Mouse (Mus musculus) heart, adult 18-20 months (tissue): ENCODE data around the gene H2-Ob. TPM values are rescaled to one million over a fixed set of nuclear protein-coding genes. Genes with fewer than 3 reads are reported as not detected.

Experiments
- DNase-seq, 2 experiments: peaks; one replicate each; pipeline ENCODE4 v3.0.0; 2021 to 2022; ENCODE audit warnings: mixed read lengths in 1 of 2
- total RNA-seq, 2 experiments: library from RNA; stranded (reverse); gene quantifications; 2 replicates each; pipeline ENCODE4 v1.2.3; 2021

Gene H2-Ob
- total RNA-seq, 2 experiments from 2014 or later: 0.77 to 5.7 TPM

DNA sequence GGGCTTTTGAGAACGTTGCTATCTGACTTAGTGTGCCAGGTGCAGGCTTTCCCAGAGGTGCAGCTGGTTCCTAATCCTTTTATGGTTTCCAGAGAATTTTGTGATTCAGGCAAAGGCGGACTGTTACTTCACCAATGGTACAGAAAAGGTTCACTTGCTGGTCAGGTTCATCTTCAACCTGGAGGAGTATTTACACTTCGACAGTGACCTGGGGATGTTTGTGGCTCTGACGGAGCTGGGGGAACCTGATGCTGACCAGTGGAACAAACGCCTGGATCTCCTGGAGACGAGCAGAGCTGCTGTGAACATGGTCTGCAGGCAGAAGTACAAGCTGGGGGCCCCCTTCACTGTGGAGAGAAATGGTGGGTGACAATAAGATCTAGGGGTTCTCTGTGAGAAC, 2.2 kb downstream of the H2-Ob start:
- DNase-seq: no peak

DNA sequence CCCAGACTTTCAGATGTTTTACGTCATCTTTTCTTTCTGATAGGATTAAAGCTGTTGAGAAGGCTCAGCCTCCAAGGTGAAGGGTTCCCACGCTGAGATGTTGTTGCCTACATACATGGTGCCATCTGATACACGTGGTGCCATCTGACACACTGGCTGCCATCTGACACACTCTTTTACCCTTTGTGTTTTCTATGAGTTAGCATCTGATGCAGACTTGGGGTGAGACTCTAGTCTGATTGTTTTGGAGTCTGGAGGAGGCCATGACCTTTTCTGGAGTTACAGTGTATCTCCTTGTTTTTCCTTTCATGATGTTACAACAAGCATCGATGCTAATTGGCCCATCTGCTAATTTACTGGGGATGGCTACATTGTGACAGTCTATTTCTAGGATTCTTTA, 6.0 kb downstream of the H2-Ob start:
- DNase-seq: no peak

DNA sequence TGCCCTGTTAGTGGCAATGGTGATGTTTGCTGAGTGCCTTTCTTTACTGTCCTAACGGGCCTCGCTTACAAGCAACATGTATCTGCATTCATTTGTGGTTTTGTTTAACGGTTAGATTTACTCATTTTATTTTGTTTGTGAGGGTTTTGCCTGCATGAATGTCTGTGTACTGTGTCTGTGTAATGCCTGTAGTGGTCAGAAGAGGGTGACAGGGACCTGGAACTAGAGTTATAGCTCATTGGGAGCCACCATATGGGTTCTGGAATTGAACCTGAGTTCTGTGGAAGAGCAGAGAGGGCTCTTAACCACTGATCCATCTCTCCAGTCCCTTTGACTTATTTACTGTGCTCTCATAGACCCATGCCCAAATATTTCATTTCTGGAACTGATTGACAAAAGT, 8.3 kb downstream of the H2-Ob start:
- DNase-seq: no peak

DNA sequence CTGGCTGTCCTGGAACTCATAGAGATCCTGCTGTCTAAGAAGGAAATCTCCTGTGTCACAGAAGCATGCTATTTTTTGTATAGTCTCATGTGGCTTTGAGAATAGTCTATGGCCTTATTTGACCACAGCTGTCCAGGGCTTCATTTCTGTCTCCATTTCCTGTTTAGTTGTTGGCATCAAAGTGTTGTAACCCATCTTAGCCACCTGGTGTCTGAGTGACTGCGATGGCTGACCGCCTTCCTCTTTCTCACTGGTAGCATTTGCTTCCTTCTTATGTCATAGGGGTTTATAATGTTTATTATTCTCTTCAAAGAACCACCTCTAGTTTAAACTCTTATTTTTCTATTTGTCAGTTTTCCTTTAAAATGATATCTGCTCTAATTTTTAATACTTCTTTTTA, 10.1 kb downstream of the H2-Ob start:
- no peak for DNase-seq

DNA sequence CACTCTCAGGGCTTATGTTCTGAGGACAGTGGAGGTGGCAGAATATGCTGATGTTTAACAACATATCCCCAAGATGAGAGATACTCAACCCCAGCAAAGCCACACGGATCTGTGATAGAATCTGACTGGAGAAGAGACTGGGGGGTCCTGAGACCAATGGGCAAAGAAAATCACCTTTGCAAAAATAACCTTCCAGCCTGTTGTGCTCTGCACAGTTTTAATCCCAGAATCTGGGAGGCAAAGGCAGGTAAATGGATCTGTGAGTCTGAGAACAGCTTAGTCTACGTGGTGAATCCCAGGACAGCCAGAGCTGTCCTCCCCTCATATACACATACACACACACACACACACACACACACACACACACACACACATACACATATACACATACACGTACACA, 10.7 kb downstream of the H2-Ob start:
- no peak for DNase-seq

DNA sequence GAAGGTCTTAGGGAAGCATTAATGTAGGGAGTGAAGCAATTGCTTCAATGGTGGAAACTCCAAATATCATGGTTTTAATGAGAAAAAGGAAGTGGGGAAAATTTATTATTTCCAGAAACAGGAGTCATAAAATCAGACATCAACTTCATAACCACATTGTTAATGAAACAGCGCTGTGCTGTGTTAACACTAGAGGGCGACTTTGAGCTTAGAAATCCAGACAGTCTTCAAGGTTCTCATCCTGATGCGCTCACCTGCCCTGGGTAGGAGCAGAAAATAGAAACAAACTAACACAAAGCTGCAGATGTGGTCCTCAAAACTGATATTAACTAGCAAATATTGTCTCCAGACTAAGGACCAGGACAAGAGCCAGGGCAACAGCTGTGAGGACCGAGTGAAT, 11.2 kb downstream of the H2-Ob start:
- DNase-seq: peak; percentile 43 to 74

DNA sequence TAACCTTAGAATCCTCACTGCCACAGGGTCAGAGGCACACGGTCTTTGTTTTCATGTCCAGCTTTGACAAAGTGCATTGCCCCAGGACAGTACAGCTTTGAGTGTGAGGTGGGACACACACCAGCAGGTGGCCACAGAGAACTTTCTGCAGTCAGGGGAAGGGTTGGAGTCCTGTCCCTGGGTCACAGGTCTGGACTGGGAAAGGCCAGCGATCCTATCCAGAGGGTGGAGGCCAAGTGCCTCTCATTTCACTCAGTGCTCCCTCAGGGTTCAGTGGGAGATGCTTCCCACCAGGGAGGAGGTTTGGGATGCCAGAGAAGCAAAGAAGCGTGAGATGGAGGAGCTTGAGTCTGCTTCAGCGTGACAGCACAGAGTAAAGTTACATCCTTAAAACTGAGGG, 13.0 kb downstream of the H2-Ob start:
- DNase-seq: no peak

DNA sequence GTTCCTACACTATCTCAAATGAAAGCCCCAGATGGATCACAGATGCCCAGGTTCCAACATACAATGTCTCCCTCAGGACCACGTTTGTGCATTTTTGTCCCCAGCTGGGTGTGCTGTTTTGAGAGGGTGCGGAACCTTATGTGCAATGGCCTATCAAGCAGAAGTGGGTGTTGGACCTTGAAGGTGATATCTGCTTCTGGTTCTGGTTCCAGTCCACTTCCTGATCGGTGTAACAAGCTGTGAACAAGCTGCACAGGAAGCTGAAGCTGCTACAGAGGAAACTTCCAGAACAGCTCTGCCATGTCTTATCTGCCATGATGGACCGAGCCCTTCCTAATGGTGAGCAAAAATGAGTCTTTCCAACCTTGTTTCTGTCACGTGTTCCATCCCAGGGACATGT, 17.8 kb downstream of the H2-Ob start:
- DNase-seq: no peak

DNA sequence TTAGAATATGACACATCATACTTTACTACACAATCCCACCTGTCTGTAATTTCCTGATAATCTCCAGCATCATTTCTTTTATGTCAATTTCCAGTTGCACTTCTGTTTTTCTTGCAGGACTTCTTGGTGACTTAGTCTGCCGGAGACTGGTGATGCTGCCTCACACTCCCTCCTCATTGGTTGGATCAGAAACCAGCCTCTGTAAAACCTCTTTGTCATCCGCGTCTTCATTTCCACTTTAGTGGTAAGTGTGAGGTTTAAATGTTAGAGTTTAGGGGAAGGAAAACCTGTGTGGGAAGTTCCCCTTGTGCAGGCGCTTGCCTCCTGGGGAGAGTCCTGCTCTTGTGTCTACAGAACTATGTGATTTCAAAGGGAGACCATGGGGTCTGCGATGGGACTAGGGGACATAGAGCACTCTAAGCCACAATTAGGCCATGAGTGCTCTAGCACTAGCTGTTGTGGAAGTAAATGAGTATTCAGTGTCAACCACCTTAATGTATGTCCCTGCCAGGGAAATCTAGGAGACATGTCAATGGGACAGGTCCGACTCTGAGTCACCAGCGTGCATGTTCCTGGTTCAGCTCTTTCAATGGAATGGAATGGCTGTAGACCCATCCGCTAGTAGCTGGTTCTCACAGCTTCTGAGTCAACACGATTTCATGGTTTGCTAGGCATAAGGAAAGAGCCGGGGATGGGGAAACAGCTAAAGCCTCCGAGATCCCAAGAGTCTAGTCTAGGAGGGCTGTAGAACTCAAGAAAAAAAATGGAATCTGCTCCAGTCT, 19.1 kb downstream of the H2-Ob start, which contains the start of gene H2-Ab1:
H2-Ab1 (plus strand) TSS at position 96 of the 782 bp plus-strand sequence.
- peak; percentile 85 to 89 for DNase-seq

DNA sequence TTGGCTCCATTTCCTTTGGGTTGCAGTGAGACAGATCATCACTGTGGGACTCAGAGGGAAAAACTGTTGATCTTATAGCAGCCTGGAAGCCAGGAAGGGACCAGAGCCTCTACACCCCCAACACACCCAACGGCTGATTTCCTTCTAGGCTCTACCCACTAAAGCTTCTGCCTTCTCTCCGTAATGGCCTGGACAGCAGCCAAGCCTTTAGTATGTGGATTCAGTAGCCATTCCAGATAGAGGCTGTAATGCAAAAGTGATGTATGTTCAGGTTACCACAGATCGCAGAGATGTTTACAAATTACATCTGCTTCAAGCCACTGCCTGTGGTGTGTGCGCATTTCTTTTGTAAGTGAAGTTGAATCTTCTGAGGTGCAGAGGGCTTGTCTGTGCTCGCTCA, 21.8 kb downstream of the H2-Ob start:
- DNase-seq: no peak

DNA sequence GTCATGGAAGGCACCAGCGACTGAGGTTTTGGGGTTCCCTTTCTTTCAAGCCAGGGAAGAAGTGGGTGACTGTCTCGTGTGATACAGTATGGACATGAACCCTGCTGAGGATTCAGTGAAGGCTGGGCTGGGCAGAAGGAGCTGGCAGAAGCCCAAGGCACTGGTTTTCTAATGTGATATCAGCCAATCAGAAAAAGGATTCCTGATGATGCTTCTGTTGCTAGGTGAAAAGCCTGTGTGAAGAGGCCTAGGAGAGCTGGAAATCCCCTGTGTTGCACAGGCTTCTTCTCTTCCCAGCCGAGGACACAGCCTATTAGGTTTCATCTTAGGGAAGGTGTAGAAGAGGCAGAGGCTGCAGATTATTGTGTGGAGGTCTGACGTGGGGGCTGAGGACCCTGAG, 22.8 kb downstream of the H2-Ob start:
- DNase-seq: peak; percentile 83 to 86

DNA sequence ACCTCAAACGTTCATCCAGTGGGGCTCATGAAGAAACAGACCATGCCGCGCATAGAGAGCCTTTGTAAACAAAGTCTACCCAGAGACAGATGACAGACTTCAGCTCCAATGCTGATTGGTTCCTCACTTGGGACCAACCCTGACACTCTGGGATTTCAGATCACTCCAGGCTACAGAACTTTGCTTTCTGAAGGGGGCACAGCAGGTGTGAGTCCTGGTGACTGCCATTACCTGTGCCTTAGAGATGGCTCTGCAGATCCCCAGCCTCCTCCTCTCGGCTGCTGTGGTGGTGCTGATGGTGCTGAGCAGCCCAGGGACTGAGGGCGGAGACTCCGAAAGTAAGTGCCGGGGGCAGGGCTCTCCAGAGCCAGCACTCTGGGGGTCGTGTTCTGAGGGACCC, 24.4 kb downstream of the H2-Ob start:
- DNase-seq: peak; percentile 84 to 88

DNA sequence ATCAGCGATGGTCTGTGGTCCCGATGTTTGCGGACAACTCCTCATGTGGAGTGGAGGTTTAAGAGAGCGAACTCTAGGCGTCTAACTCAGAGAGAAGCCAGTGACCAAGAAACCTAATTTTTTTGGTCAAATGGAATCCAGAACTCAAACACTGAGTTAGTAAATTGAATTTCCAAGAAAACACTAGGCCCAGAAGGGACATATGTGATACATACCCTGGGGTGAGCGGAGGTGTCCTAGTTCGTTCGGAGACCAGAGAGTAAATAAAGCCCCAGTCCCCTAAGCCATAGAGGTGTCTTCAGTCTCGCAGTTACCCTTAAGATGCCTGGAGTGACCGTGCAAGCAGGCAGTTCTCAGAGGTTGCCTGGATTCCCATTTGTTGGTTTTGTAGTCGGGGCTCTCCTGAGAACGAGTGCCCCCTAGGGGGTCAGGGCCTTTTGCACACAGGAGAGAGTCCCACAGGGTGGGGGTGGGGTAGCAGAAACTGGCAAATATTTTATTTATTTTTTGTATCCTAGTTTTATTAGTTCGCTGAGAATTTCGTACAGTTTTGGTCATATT, 25.2 kb downstream of the H2-Ob start:
- DNase-seq: peak; percentile 31 to 36

DNA sequence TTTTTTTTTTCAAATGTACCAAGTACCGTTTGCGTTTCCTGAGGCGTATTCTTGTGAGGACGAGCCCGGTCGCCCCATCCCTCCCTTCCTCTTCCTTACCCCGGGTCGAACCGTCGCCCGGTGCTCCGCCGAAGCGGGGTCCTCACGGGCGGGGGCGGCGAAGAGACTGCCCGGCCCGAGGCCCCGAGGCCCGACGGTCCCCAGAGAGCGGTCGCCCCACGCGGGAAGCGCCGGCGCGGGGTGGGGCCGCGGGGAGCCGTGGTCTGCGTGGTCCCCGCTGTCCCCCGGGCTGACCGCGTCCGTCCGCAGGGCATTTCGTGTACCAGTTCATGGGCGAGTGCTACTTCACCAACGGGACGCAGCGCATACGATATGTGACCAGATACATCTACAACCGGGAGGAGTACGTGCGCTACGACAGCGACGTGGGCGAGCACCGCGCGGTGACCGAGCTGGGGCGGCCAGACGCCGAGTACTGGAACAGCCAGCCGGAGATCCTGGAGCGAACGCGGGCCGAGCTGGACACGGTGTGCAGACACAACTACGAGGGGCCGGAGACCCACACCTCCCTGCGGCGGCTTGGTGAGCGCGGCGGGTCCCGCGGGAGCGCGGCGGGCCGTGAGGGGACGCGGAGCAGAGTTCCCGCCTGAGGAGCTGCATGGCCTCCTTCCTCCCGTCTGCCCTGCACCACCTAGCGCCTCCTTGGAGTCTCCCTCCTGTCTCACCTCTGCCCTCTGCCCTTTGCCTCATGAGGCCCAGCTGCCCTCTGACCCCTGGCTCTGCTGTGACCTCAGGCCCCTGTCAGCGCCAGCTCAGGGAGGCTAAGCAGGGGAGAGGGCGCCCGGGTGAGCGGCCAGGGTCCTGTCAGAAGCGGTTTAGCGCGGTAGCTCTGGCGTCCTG, 26.0 kb downstream of the H2-Ob start:
- no peak for DNase-seq

DNA sequence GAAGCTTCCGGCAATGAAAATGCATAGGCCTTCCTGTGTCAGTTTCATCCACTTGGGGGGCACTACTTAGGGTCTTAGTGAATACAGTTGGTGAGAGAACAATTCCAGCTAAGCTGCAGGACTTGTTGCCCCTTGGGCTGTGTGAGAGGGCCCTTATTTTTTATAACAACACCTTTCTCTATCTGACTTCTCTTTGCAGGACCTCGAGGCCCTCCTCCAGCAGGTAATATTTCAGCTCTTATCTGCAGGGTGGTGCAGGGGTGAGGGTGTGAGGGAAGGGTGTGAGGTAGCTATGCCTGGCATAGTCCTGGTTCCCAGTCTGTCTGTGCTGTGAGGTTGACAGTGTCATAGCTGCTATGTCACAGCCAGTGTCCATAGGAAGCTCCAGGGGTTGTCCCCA, 29.6 kb downstream of the H2-Ob start:
- DNase-seq: no peak

DNA sequence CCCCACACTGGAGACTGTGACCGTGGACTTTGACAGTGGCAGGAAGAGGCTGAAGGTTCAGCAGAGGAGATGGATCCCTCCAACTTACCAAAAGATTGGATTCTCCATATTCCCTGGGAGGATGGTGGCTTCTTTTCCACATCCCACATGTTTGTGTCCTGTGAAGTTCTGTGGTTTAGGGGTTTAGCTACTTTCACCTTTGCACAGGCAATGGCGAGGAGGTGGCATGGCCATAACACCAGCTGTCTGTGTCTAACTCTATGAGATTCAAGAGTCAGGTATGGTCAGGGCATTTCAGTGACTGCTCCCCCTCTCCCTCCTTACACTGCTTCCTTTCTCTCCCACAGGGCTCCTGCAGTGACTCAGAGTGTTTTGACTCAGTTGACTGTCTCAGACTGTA, 30.0 kb downstream of the H2-Ob start:
- DNase-seq: no peak

DNA sequence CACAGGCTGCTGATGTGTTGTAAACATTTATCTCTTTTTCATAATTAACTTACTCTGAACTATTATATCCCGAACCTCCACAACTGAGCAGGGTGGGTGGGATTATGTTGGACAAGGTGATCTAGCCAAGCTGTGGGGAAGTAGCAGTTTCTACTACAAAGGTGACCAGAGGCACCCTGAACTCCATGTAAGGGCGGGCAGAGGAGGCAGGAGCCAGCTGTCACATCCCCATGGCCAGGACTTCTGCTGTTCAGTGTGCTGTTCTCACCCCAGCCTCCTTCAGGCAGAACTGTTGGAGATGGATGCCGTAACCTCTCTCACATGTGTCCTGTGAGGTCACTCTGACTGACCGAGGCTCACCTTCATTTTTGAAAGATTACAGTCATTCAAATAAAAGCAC, 31.1 kb downstream of the H2-Ob start:
- no peak for DNase-seq

DNA sequence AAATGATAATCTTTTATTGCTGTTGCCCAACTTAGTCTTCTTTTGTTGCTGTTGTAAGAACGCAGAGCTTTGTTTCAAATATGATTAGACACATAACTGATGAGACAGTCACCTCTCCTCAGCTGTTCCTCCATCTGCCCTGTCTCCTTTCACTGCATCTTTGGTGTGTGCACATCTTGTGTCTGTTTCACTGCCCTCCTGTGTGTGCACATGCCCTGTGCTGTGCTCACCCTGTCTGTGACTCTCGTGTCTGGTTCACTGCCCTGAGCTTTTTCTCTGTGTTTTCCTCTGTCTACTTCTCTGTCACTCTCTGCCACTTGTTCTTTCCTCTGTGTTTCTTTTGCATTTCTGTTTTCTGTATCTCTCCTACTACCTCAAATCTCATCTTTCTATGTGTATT, 31.5 kb downstream of the H2-Ob start:
- no peak for DNase-seq

DNA sequence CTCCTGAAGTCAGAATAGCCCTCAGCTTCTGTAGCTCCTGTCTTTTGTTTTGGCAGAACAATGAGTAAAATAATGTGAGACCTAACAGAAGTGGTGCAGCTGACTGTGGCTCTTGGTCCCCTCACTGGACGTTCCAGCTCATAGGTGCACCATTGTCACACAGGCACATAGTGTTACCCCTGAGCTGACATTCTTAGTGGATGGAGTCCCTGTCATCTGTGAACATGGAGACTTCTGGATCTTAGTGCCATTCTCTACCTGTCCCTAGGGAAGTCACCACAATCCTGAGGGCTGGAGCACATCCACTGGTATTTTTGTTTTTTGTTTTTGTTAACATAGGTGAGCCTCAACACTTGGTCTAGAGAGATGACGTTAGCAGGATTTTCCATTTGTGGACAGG, 32.2 kb downstream of the H2-Ob start:
- no peak for DNase-seq

DNA sequence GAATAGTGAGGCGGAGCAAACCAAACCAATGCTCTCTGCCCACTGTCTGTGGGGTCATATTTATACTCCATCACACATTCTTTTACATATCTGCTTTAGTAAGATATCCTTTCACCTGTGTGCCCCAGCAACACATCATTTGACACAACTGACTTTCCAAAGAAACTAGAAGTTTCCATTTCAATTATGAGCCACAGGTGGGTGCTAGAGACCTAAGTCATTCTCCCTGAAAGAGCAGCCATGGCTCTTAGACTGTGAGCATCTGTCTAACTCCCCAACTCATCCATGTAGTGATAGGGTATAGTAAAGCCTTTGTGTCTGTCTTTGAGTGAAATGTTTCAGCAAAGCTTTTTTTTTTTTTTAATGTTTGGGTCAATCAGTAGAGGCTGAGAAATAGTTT, 33.4 kb downstream of the H2-Ob start:
- DNase-seq: no peak

DNA sequence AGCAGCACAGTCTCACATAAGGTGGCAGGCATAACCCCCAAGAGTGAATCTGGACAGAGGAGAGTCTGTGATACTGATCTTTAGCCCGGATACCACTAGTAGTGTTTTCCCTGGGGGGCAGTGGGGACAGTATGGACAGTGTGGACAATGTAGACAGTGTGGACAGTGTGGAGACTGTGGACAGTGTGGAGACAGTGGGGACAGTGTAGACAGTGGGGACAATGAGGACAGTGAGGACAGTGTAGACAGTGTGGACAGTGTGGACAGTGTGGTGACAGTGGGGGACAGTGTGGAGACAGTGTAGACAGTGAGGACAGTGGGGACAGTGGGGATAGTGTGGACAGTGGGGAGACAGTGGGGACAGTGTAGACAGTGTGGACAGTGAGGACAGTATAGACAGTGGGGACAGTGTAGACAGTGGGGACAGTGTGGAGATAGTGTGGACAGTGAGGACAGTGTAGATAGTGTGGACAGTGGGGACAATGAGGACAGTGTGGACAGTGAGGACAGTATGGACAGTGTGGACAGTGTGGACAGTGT, 41.9 kb downstream of the H2-Ob start:
- DNase-seq: no peak

DNA sequence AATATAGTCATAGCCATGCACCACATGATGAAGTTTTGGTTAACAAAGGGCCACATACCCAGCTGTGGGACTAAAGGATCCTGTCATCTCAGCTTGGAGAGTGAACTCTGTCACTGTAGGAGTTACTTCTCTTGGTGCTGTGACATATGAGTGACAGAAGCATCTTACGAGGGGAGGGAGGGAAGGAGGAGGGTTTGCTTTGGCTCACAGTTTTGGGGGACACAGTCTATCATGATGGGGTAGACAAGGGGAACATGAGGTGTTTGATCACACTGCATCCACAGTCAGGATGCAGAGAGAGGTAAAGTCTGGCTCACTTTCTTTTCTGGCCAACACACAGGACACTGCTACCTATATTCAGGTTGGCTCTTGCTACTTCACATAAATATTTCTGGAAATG, 43.1 kb downstream of the H2-Ob start:
- DNase-seq: no peak

DNA sequence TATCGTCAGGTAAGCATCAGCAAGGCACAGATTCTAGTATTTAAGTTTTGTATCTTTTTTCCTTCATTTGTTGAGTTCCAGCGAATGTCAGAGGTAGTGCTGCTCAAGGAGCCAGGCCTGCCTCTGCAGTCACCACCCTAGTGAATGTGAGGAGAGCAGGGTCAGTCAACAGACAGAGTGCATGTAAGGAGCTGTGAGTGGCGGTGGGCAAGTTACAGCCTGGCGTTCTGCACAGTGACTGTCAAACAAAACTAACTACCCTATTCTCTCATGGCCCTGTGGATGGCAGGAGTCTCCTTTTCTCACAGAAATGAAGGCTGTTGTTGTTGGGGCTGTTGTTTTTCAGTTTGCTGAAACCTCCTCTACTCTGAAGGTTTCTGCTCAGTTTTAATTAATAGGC, 46.7 kb downstream of the H2-Ob start:
- DNase-seq: no peak
